Mouse (Mus musculus): ENCODE measurements at regions not wholly inside any gene's neighbourhood (a gene's known extent, or its start where the extent isn't known, plus 50 kb on each side); places are given as distances from the start of the nearest gene placed in this dataset. TPM values are rescaled to one million over a fixed set of nuclear protein-coding genes. Genes with fewer than 3 reads are reported as not detected.

- WGBS = 32% methylated on average over 2 of the region's 2 CpGs
- Histone ChIP-seq H3K9ac (ENCODE audit: low read depth, low read length) (no peak overlapping the region), H3K9me3 (ENCODE audit: control insufficient read depth, low read length) (no peaks in the 10 kb centered on the region), H3K36me3 (ENCODE audit: control insufficient read depth, insufficient read depth, low read length) (no peaks in the 10 kb centered on the region), H3K4me1 (ENCODE audit: control insufficient read depth, insufficient read depth, low read depth, low read length) (no peaks in the 10 kb centered on the region), H3K4me2 (ENCODE audit: low read length) (no peak overlapping the region), H3K27ac (ENCODE audit: low read depth, low read length) (no peak overlapping the region), H3K4me3 (ENCODE audit: low read length) (no peak overlapping the region), H3K27me3 (replicated peaks; ENCODE audit: control insufficient read depth, insufficient read depth, low read length) (no peaks in the 10 kb centered on the region)
- no peak for ATAC-seq
Observed at GRCm38 (mm10) chr2:94500649-94501048, 62.7 kb upstream of the Api5 start.

GRCm38 (mm10) chr2:94498516-94498915 lies 60.6 kb upstream of the Api5 start:
- no peak for ATAC-seq
- no peak overlapping the region for H3K4me3 ChIP-seq (ENCODE audit: low read length)
- no peak overlapping the region for H3K9ac ChIP-seq (ENCODE audit: low read depth, low read length)
- no peaks in the 10 kb centered on the region for H3K4me1 ChIP-seq (ENCODE audit: control insufficient read depth, insufficient read depth, low read depth, low read length)
- no peak overlapping the region for H3K27ac ChIP-seq (ENCODE audit: low read depth, low read length)
- H3K36me3 ChIP-seq (ENCODE audit: control insufficient read depth, insufficient read depth, low read length) = no peaks in the 10 kb centered on the region
- WGBS = 67% methylated on average over 2 of the region's 2 CpGs
- H3K9me3 ChIP-seq (ENCODE audit: control insufficient read depth, low read length) = no peaks in the 10 kb centered on the region
- no peak overlapping the region for H3K4me2 ChIP-seq (ENCODE audit: low read length)
- H3K27me3 ChIP-seq (replicated peaks; ENCODE audit: control insufficient read depth, insufficient read depth, low read length) = no peaks in the 10 kb centered on the region

Small RNAs in the stretch of these regions (microRNA-seq; reads per million reads assigned to microRNA genes)
- gene Gm44461 = not detected

All from hindbrain, embryonic 16.5 days (tissue).